9 mouse cellular contexts compared by ENCODE assay signal in genomic region chr6:113586466-113587183, GRCm38 (mm10). TPM values are rescaled to one million over a fixed set of nuclear protein-coding genes. Genes with fewer than 3 reads are reported as not detected.
A peak's percentile ranks its signal among the peaks of the same experiment; 100 is the strongest.
DNase-seq lines count a peak whose midpoint lies in the region; ATAC-seq and TF ChIP-seq lines count a peak whose summit lies in the region.
"Had no signal": no experiment of that assay in that cellular context is flagged by ENCODE, and none has a peak within 500 bp of the region (broad histone marks: within the 10 kb centered on the region; RNA-seq: fewer than 3 reads in every experiment).

No protein-coding gene starts in this region.

- H3K36me3 ChIP-seq in heart, embryonic 10.5 days: peaks cover 29% of the 10 kb centered on the region
- peaks cover 5% of the 10 kb centered on the region for H3K36me3 ChIP-seq in heart, embryonic 15.5 days

- DNase-seq in heart, adult 11 months: peak; percentile 89
- no peak for DNase-seq in heart, embryonic 10.5 days (ENCODE audit: low spot score)
- peak; percentile 69 for DNase-seq in MN1 (ENCODE audit: low spot score)
- DNase-seq in lung, adult 2 months: peak; percentile 8
- DNase-seq in layer of hippocampus, postnatal 36 days: no peak
- no peak for DNase-seq in urinary bladder, postnatal 36 days (ENCODE audit: low spot score in 2 of 2)

- H3K27me3 ChIP-seq in heart, embryonic 10.5 days (ENCODE audit: insufficient read depth, poor library complexity, severe bottlenecking): no peaks in the 10 kb centered on the region
- H3K27me3 ChIP-seq in heart, embryonic 15.5 days: no peaks in the 10 kb centered on the region

- H3K4me1 ChIP-seq in heart, embryonic 10.5 days: no peaks in the 10 kb centered on the region
- H3K4me1 ChIP-seq in heart, embryonic 15.5 days (replicated peaks): 0 out of 2 replicates have a peak, but pooled peaks cover 4% of the 10 kb centered on the region
- no peaks in the 10 kb centered on the region; the same call in 1 of the 2 replicates for H3K4me1 ChIP-seq in lung, adult 2 months (ENCODE audit: control insufficient read depth, insufficient read depth, low read length)

- WGBS in heart, embryonic 10.5 days: 78% methylated on average over 5 of the region's 5 CpGs
- WGBS in heart, embryonic 15.5 days: 61% methylated on average over 5 of the region's 5 CpGs
- 40% methylated on average over 5 of the region's 5 CpGs for WGBS in lung, adult 2 months

- no peak overlapping the region for H3K9ac ChIP-seq in heart, embryonic 15.5 days

- TF ChIP-seq CTCF in lung, adult 2 months (IDR thresholded peaks at IDR 0.05; ENCODE audit: insufficient read depth, low read length): no peak

- H3K9me3 ChIP-seq in heart, embryonic 10.5 days: no peaks in the 10 kb centered on the region
- no peaks in the 10 kb centered on the region for H3K9me3 ChIP-seq in heart, embryonic 15.5 days (replicated peaks)

- 0 out of 2 replicates have a peak, but pooled peaks have one; percentile 50 for ATAC-seq in heart, embryonic 15.5 days (replicated peaks; ENCODE audit: insufficient number of reproducible peaks, insufficient read depth, low FRiP score, low read depth)
- no peak for ATAC-seq in granulocyte monocyte progenitor cell, adult 5-6 weeks (replicated peaks; ENCODE audit: poor library complexity, severe bottlenecking)

- no peak overlapping the region for H3K4me2 ChIP-seq in heart, embryonic 15.5 days

- H3K27ac ChIP-seq in heart, embryonic 10.5 days: no peak overlapping the region
- H3K27ac ChIP-seq in heart, embryonic 15.5 days: no peak overlapping the region

- no peak overlapping the region for H3K4me3 ChIP-seq in heart, embryonic 10.5 days
- H3K4me3 ChIP-seq in heart, embryonic 15.5 days: no peak overlapping the region
- H3K4me3 ChIP-seq in lung, adult 2 months (replicated peaks; ENCODE audit: extremely low read depth, low read depth, low read length): no peak overlapping the region

- TF ChIP-seq POLR2A in lung, adult 2 months (IDR thresholded peaks at IDR 0.05; ENCODE audit: borderline replicate concordance, extremely low read depth, low read depth, low read length): no peak

RNA-seq across cellular contexts. Expression of gene Fancd2os, which starts 13.9 kb away (rescaled TPM):
- polyA plus RNA-seq in heart, embryonic 10.5 days (2016; fragmentation: Nextera tagmentation; extraction: Ambion mirVana): 0.16 and 0.38 TPM in 2 replicates
- polyA plus RNA-seq in heart, embryonic 15.5 days (2015; fragmentation: Nextera tagmentation; extraction: Ambion mirVana): 0.15 TPM in 1 of 2 replicates, not detected in the other
- not detected in 2 replicates for polyA plus RNA-seq in lung, adult 2 months (2012; rRNA removed)
- total RNA-seq in layer of hippocampus, postnatal 36 days (2021): under 1 TPM; 0.28 to 0.50 TPM
- not detected in 2 replicates for total RNA-seq in granulocyte monocyte progenitor cell, adult 5-6 weeks (2014; fragmentation: Nextera tagmentation)
- not detected in 2 replicates for total RNA-seq in granulocyte monocyte progenitor cell, adult 5-6 weeks (2017)
- total RNA-seq: neutrophil, adult 5-6 weeks had no signal

RNA-seq across cellular contexts. Expression of gene Brk1, which starts 17.9 kb away (rescaled TPM):
- polyA plus RNA-seq in heart, embryonic 10.5 days (2016; fragmentation: Nextera tagmentation; extraction: Ambion mirVana): 170 and 197 TPM in 2 replicates
- 159 and 162 TPM in 2 replicates for polyA plus RNA-seq in heart, embryonic 15.5 days (2015; fragmentation: Nextera tagmentation; extraction: Ambion mirVana)
- 101 and 184 TPM in 2 replicates for polyA plus RNA-seq in lung, adult 2 months (2012; rRNA removed)
- total RNA-seq in layer of hippocampus, postnatal 36 days (2021): 100 to 1,000 TPM; 224 to 232 TPM
- 223 and 247 TPM in 2 replicates for total RNA-seq in granulocyte monocyte progenitor cell, adult 5-6 weeks (2014; fragmentation: Nextera tagmentation)
- 96.6 and 108 TPM in 2 replicates for total RNA-seq in granulocyte monocyte progenitor cell, adult 5-6 weeks (2017)

RNA-seq across cellular contexts. Expression of gene Vhl, which starts 37.1 kb away (rescaled TPM):
- 32.3 and 34.2 TPM in 2 replicates for polyA plus RNA-seq in heart, embryonic 10.5 days (2016; fragmentation: Nextera tagmentation; extraction: Ambion mirVana)
- polyA plus RNA-seq in heart, embryonic 15.5 days (2015; fragmentation: Nextera tagmentation; extraction: Ambion mirVana): 25.6 and 31.0 TPM in 2 replicates
- 16.5 and 25.9 TPM in 2 replicates for polyA plus RNA-seq in lung, adult 2 months (2012; rRNA removed)
- total RNA-seq in layer of hippocampus, postnatal 36 days (2021): 10 to 100 TPM; 50.8 to 50.9 TPM
- total RNA-seq in granulocyte monocyte progenitor cell, adult 5-6 weeks (2014; fragmentation: Nextera tagmentation): 15.7 and 24.6 TPM in 2 replicates
- total RNA-seq in granulocyte monocyte progenitor cell, adult 5-6 weeks (2017): 11.0 and 11.3 TPM in 2 replicates

RNA-seq across cellular contexts. Expression of gene Irak2, which starts 51.6 kb away (rescaled TPM):
- 12.5 TPM in 2 replicates for polyA plus RNA-seq in heart, embryonic 10.5 days (2016; fragmentation: Nextera tagmentation; extraction: Ambion mirVana)
- polyA plus RNA-seq in heart, embryonic 15.5 days (2015; fragmentation: Nextera tagmentation; extraction: Ambion mirVana): 4.7 and 5.6 TPM in 2 replicates
- polyA plus RNA-seq in lung, adult 2 months (2012; rRNA removed): 48.8 and 53.8 TPM in 2 replicates
- 10 to 100 TPM; 15.3 to 24.8 TPM for total RNA-seq in layer of hippocampus, postnatal 36 days (2021)
- total RNA-seq in granulocyte monocyte progenitor cell, adult 5-6 weeks (2014; fragmentation: Nextera tagmentation): 6.7 and 9.5 TPM in 2 replicates
- total RNA-seq in granulocyte monocyte progenitor cell, adult 5-6 weeks (2017): 6.4 and 17.5 TPM in 2 replicates

RNA-seq across cellular contexts. Expression of gene Fancd2, which starts 55.1 kb away (rescaled TPM):
- polyA plus RNA-seq in heart, embryonic 10.5 days (2016; fragmentation: Nextera tagmentation; extraction: Ambion mirVana): 12.6 and 13.9 TPM in 2 replicates
- polyA plus RNA-seq in heart, embryonic 15.5 days (2015; fragmentation: Nextera tagmentation; extraction: Ambion mirVana): 7.8 and 7.9 TPM in 2 replicates
- 0.75 and 1.2 TPM in 2 replicates for polyA plus RNA-seq in lung, adult 2 months (2012; rRNA removed)
- total RNA-seq in layer of hippocampus, postnatal 36 days (2021): 1 to 10 TPM; 1.9 to 2.5 TPM
- total RNA-seq in granulocyte monocyte progenitor cell, adult 5-6 weeks (2014; fragmentation: Nextera tagmentation): 23.8 and 27.4 TPM in 2 replicates
- total RNA-seq in granulocyte monocyte progenitor cell, adult 5-6 weeks (2017): 28.2 and 33.2 TPM in 2 replicates

Comparison
In these comparisons a context has a peak if more than half of its experiments do, and no peak if none do; other contexts are left out.
1. DNase-seq: peak in heart, adult 11 months (single experiment), MN1 (single experiment) and lung, adult 2 months (single experiment); none in heart, embryonic 10.5 days (single experiment), layer of hippocampus, postnatal 36 days (0 of 2) and urinary bladder, postnatal 36 days (0 of 2).